Mouse (Mus musculus) urinary bladder, adult 18-20 months (tissue): ENCODE measurements around the gene Ccdc177.

Source experiments
- DNase-seq, 2 experiments: peaks; one replicate each; pipeline ENCODE4 v3.0.0; 2022; ENCODE audit warnings: low spot score in 2 of 2, mixed read lengths in 2 of 2

Gene Ccdc177

GRCm38 (mm10) chr12:80736464-80737282 is 23.8 kb downstream of the Ccdc177 start:
- DNase-seq, result no peak

DNA sequence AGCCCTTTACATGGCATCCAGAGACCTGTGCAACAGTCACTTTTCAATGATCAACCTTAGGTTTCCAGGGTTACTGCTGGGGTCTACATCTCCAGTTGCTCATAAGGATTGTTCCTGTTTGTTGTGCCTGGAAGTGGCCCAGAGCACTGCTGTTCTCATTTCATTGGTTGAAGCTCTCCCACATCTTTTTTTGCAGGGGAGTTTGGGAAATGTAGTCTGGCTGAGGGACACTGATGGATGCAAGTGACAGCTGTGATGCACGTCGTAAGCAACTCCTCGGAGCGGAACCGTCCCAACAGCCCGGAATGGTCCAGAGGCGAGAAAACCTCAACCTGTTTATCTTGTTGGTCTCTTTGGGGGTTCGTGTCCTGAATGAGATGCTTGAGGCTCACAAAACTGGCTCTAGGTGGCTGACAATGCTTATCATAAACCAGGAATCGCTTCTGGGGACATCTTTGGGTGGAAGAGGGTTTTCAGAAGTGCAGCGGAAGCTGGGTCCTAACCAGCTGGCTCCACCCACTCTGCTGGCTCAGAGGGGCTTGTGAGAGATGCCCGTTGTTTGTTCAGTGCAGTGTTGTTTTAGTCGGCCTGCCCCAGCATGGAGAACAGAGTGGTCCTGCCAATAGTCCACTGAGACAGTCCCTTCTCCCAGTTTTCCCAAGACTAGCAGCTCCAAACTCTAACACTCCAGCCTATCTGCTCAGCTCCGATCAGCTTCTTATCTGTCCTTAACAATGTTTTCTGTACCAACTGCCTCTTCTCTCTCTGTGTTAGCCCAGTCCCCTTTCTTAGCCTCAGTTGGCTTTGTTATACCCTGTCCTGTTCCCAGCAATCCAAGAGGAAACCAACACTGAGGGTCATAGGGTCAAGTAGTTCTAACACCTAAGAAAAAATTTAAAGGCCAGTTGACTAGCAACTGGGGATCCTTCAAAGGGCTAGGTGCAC is 25.7 kb downstream of the Ccdc177 start:
- DNase-seq, result no peak

GRCm38 (mm10) chr12:80730567-80730966 is 29.9 kb downstream of the Ccdc177 start:
- peak in 1 of 2 experiments; percentile 9 for DNase-seq

DNA sequence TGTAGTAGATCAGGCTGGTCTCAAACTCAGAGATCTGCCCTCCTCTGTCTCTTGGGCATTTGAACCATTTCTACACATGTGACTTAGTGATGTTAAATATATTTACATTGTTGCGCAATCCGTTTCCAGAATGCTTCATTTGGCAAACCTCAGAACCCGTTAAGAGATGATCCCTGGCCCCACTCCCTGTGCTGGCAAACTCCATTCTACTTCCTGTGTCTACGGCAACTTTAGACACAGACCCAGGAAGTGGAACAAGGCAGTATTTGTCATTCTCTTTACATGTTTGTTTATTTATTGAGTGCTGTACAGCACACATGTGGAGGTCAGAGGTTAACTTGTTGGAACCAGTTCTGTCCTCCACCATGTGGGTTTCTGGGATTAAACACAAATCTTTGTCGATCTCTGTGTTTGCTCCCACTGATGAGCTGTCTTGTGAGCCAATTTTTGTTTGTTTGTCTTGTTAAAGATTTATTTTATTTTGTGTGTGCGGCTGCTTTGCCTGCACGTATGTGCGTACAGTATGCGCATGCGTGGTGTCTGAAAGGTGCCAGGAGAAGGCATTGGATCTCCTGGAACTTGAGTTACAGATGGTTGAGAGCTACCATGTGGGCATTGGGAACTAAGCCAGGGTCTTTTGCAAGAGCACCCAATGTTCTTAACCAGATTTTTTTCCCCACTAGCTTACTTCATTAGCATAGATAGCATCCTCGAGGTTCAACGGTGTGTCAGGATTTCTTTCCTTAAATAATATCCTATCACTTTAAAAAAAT is 30.5 kb downstream of the Ccdc177 start:
- no peak for DNase-seq

- no peak for DNase-seq
Measured at GRCm38 (mm10) chr12:80728814-80729213, 31.7 kb downstream of the Ccdc177 start.

DNA sequence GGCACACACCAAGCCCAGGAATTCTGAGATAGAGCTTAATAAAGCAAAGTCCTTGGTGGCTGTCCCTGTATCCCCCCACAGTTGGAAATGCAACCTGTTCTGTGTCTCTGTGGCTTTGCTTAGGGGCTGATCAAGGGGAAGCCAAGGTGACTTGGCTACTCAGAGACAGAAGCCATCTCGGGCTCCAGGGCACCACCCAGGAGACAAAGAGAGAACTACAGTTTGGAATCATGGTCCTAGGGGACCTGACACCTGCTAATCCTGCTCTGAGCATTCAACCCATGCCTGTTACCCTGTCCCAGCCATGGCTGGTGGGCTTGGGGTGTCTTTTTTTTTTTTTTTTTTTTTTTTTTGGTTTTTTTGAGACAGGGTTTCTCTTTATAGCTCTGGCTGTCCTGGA is 32.3 kb downstream of the Ccdc177 start:
- DNase-seq, result no peak

- peak; percentile 64 to 79 for DNase-seq
Measured at GRCm38 (mm10) chr12:80724853-80725559, 35.5 kb downstream of the Ccdc177 start.

DNA sequence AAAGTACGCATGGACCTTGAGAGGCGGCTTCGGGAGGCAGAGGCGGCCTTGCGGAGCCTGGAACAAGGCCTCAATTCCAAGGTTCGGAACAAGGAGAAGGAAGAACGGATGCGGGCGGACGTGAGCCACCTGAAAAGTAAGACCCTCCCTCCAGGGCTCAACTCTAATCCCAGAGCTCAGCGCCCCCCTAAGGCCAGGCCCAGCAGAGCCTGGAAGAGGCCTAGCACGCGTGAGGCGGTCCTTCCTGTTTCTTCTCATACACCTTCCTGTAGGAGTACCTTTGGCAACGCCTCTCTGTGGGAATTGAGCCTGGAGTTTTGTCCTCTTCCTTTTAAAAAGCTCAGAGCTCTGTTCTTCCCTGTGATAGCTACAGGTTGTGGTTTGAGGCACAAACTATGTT is 39.0 kb downstream of the Ccdc177 start:
- DNase-seq, result no peak

GRCm38 (mm10) chr12:80720507-80720906 is 40.0 kb downstream of the Ccdc177 start:
- no peak for DNase-seq

GRCm38 (mm10) chr12:80719141-80719540 is 41.3 kb downstream of the Ccdc177 start:
- no peak for DNase-seq

DNA sequence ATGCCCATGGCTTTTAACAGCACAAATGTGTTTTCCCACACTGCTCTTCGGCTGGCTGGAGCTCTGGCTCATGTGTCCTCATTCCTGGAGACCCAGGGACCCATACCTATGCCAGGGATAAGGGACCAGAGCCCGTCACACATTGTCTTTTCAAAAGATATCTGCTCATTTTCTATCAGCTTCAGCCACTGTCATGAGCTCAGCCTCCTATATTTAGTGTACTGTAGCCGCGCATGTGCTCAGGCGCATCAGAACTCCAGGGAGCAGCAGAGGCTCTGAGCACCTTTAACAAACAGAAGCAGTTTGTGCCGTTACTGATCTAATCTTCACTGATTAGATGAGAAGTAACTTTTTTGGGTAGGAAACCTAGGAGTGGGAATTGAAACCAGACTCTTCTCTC is 44.6 kb downstream of the Ccdc177 start:
- no peak for DNase-seq

GRCm38 (mm10) chr12:80706915-80707604 is 53.4 kb downstream of the Ccdc177 start:
- DNase-seq, result no peak

GRCm38 (mm10) chr12:80706208-80706914 is 54.1 kb downstream of the Ccdc177 start:
- no peak for DNase-seq
